ENCODE assay signal across 8 mouse cellular contexts in the genomic region with DNA sequence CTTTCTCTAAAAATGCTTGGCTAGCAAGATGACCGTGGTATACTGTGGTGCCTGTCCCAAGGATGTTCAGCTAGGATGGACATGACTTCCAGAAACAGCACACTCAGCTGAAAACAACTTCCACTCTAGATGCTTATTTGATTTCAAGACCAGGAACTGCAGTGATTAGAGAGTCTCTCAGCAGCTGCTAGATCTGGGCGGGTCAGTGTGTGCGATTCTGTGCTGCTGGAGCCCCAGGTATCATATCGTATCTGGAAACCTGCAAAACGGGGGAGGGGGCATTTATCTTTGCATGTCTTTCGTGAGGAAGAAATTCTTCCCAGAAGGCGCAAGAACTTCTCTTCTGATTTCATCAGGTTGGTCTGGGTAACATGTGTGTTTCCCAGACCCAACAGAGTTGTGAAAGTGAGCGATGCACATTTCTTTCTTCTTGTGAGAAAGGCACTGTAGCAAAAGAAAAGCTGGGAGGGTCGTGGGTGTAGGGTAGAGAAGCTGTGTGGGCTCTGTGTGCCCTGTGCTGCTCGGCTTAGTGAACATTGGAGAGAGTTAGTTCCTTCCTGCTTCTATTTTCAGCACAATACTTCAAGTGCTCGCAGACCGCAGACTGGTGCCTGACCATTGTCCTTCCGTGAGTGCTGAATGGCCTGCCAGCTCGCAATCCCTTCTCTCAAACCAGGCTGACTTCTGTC.
DNase-seq lines count a peak whose midpoint lies in the region; ATAC-seq lines count a peak whose summit lies in the region.

No protein-coding gene starts in this region.

- peak overlapping the region; percentile 59 for H3K4me2 ChIP-seq in heart, embryonic 13.5 days
- H3K4me2 ChIP-seq in midbrain, embryonic 13.5 days (replicated peaks), result no peak overlapping the region

- H3K9ac ChIP-seq in heart, embryonic 13.5 days, result peak overlapping the region; percentile 53
- H3K9ac ChIP-seq in midbrain, embryonic 13.5 days (replicated peaks), result no peak overlapping the region

- intact Hi-C loops in left cerebral cortex, postnatal 10 days (cut with DNase I), result no loop called here

- H3K9me3 ChIP-seq in heart, embryonic 13.5 days, result no peaks in the 10 kb centered on the region
- H3K9me3 ChIP-seq in limb, embryonic 10.5 days (replicated peaks), result no peaks in the 10 kb centered on the region
- no peaks in the 10 kb centered on the region for H3K9me3 ChIP-seq in megakaryocyte, embryonic 14.5 days
- no peaks in the 10 kb centered on the region for H3K9me3 ChIP-seq in midbrain, embryonic 13.5 days

- DNase-seq in left cerebral cortex, postnatal 10 days (ENCODE audit: extremely low spot score in 1 of 2, low spot score in 2 of 2), result peak; percentile 2 to 23
- DNase-seq in left cerebral cortex, adult 8-10 months (ENCODE audit: low spot score in 2 of 2), result no peak
- DNase-seq in limb, embryonic 10.5 days (ENCODE audit: low spot score), result no peak
- DNase-seq in thymus, postnatal 36 days, result no peak
- DNase-seq in urinary bladder, postnatal 4 days (ENCODE audit: low spot score in 2 of 2), result no peak

- 28% methylated on average over 14 of the region's 14 CpGs for WGBS in heart, embryonic 13.5 days
- WGBS in limb, embryonic 10.5 days, result 84% methylated on average over 14 of the region's 14 CpGs
- WGBS in midbrain, embryonic 13.5 days, result 72% methylated on average over 14 of the region's 14 CpGs

- H3K4me3 ChIP-seq in heart, embryonic 13.5 days, result peak overlapping the region; percentile 28
- no peak overlapping the region for H3K4me3 ChIP-seq in limb, embryonic 10.5 days
- peak overlapping the region; percentile 90 for H3K4me3 ChIP-seq in megakaryocyte, embryonic 14.5 days (replicated peaks)
- H3K4me3 ChIP-seq in midbrain, embryonic 13.5 days (replicated peaks), result no peak overlapping the region

- no peak for ATAC-seq in heart, embryonic 13.5 days (ENCODE audit: extremely low read depth, insufficient number of reproducible peaks, low FRiP score, low TSS enrichment)
- ATAC-seq in midbrain, embryonic 13.5 days, result no peak

- no peaks in the 10 kb centered on the region for H3K27me3 ChIP-seq in heart, embryonic 13.5 days (replicated peaks)
- H3K27me3 ChIP-seq in limb, embryonic 10.5 days (ENCODE audit: low read depth, poor library complexity, severe bottlenecking), result no peaks in the 10 kb centered on the region
- H3K27me3 ChIP-seq in megakaryocyte, embryonic 14.5 days (replicated peaks), result no peaks in the 10 kb centered on the region
- H3K27me3 ChIP-seq in midbrain, embryonic 13.5 days, result no peaks in the 10 kb centered on the region

- no peaks in the 10 kb centered on the region for H3K36me3 ChIP-seq in heart, embryonic 13.5 days
- no peaks in the 10 kb centered on the region for H3K36me3 ChIP-seq in limb, embryonic 10.5 days
- no peaks in the 10 kb centered on the region for H3K36me3 ChIP-seq in megakaryocyte, embryonic 14.5 days (replicated peaks; ENCODE audit: low read length)
- H3K36me3 ChIP-seq in midbrain, embryonic 13.5 days, result no peaks in the 10 kb centered on the region

- peaks cover 20% of the 10 kb centered on the region for H3K4me1 ChIP-seq in heart, embryonic 13.5 days
- peaks cover 5% of the 10 kb centered on the region; the same call in 1 of the 2 replicates for H3K4me1 ChIP-seq in limb, embryonic 10.5 days
- peaks cover 28% of the 10 kb centered on the region for H3K4me1 ChIP-seq in megakaryocyte, embryonic 14.5 days
- no peaks in the 10 kb centered on the region for H3K4me1 ChIP-seq in midbrain, embryonic 13.5 days (replicated peaks)

- H3K27ac ChIP-seq in heart, embryonic 13.5 days (replicated peaks), result peak overlapping the region; percentile 83
- peak overlapping the region; percentile 30; the same call in 1 of the 2 replicates for H3K27ac ChIP-seq in limb, embryonic 10.5 days
- no peak overlapping the region for H3K27ac ChIP-seq in midbrain, embryonic 13.5 days

Comparison
In these comparisons a context has a peak if more than half of its experiments do, and no peak if none do; other contexts are left out.
1. DNase-seq: peak in left cerebral cortex, postnatal 10 days (2 of 2); none in left cerebral cortex, adult 8-10 months (0 of 2), limb, embryonic 10.5 days (single experiment), thymus, postnatal 36 days (0 of 2) and urinary bladder, postnatal 4 days (0 of 2).
2. H3K4me3 ChIP-seq: peak in heart, embryonic 13.5 days (single experiment) and megakaryocyte, embryonic 14.5 days (single experiment); none in limb, embryonic 10.5 days (single experiment) and midbrain, embryonic 13.5 days (single experiment).